9 mouse cellular contexts compared by ENCODE assay signal in the genomic region with DNA sequence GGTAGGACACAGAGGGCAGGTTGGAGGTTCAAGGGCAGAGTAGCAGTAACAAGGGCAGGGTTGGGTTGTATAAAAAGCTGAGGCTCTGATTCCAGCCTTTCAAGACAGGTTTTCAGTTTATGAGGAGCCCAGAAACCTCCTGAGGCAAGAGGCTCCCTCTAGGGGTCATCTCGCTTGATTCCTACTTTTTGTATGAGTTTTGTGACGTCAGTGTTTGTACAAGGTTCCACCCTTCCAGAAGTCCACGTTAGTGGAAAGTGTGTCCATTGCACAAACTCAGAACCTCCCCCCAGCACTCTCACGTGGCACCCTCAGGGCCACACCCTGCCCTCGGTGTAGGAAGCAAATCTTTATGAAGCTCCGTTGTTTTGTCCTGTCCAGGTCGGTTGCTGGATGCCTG. TPM values are rescaled to one million over a fixed set of nuclear protein-coding genes. Genes with fewer than 3 reads are reported as not detected.
DNase-seq lines count a peak whose midpoint lies in the region; ATAC-seq lines count a peak whose summit lies in the region.
"Had no signal": no experiment of that assay in that cellular context is flagged by ENCODE, and none has a peak within 500 bp of the region (broad histone marks: within the 10 kb centered on the region; RNA-seq: fewer than 3 reads in every experiment).

No protein-coding gene starts in this region.

- H3K36me3 ChIP-seq in heart, embryonic 10.5 days, result no peaks in the 10 kb centered on the region
- H3K36me3 ChIP-seq: embryonic facial prominence, embryonic 12.5 days had no signal

- no peaks in the 10 kb centered on the region for H3K9me3 ChIP-seq in heart, embryonic 10.5 days
- H3K9me3 ChIP-seq: embryonic facial prominence, embryonic 12.5 days had no signal

- peaks cover 38% of the 10 kb centered on the region for H3K4me1 ChIP-seq in heart, embryonic 10.5 days

- H3K27ac ChIP-seq in heart, embryonic 10.5 days, result peak overlapping the region; percentile 72
- H3K27ac ChIP-seq: embryonic facial prominence, embryonic 12.5 days had no signal

- no peaks in the 10 kb centered on the region for H3K27me3 ChIP-seq in heart, embryonic 10.5 days (ENCODE audit: insufficient read depth, poor library complexity, severe bottlenecking)
- H3K27me3 ChIP-seq: embryonic facial prominence, embryonic 12.5 days had no signal

- WGBS in heart, embryonic 10.5 days, result 33% methylated on average over 7 of the region's 7 CpGs

- ATAC-seq in CD4-positive, CD25-positive, alpha-beta regulatory T cell, adult 4 months, result peak; percentile 53
- ATAC-seq in megakaryocyte progenitor cell, adult 5-6 weeks (replicated peaks; ENCODE audit: poor library complexity), result peak; percentile 90

- DNase-seq in gastrocnemius, postnatal 25 days, result peak; percentile 16
- no peak for DNase-seq in gastrocnemius, adult 8-10 months (ENCODE audit: low spot score in 2 of 2)
- DNase-seq in c-Kit-positive CD71-negative TER-119-negative erythroid progenitor cells, embryonic 14.5 days (ENCODE audit: low read depth), result peak; percentile 44
- DNase-seq in heart, embryonic 10.5 days (ENCODE audit: low spot score), result no peak
- DNase-seq in kidney, postnatal 10 days, result peak; percentile 73
- no peak for DNase-seq in testis, postnatal 14 days (ENCODE audit: low spot score)

- H3K4me3 ChIP-seq in heart, embryonic 10.5 days, result no peak overlapping the region
- H3K4me3 ChIP-seq: embryonic facial prominence, embryonic 12.5 days had no signal

RNA-seq across cellular contexts. Expression of gene Tob1, which starts 14.7 kb away (rescaled TPM):
- 100 to 1,000 TPM; 136 to 169 TPM for total RNA-seq in gastrocnemius, postnatal 25 days (2021)
- total RNA-seq in gastrocnemius, adult 8-10 months (2022), result 100 to 1,000 TPM; 196 to 240 (median 221) TPM
- 1 to 10 TPM; 4.7 to 8.9 TPM for polyA plus RNA-seq in CD4-positive, CD25-positive, alpha-beta regulatory T cell, adult 4 months (2017; shearing (Covaris generic))
- polyA plus RNA-seq in heart, embryonic 10.5 days (2016; fragmentation: Nextera tagmentation; extraction: Ambion mirVana), result 18.5 and 21.7 TPM in 2 replicates
- total RNA-seq in megakaryocyte progenitor cell, adult 5-6 weeks (2015), result 8.3 and 9.4 TPM in 2 replicates
- total RNA-seq in megakaryocyte progenitor cell, adult 5-6 weeks (2017), result 3.5 and 5.2 TPM in 2 replicates

RNA-seq across cellular contexts. Expression of gene Wfikkn2, which starts 19.8 kb away (rescaled TPM):
- total RNA-seq in gastrocnemius, postnatal 25 days (2021), result 1 to 10 TPM; 4.1 to 5.8 TPM
- 10 to 100 TPM; 12.1 to 16.7 (median 13.5) TPM for total RNA-seq in gastrocnemius, adult 8-10 months (2022)
- 1 to 10 TPM in 1 of 2 experiments, under 1 TPM in 1; 0.86 to 2.4 TPM for polyA plus RNA-seq in CD4-positive, CD25-positive, alpha-beta regulatory T cell, adult 4 months (2017; shearing (Covaris generic))
- 0.59 and 1.7 TPM in 2 replicates for polyA plus RNA-seq in heart, embryonic 10.5 days (2016; fragmentation: Nextera tagmentation; extraction: Ambion mirVana)
- total RNA-seq in megakaryocyte progenitor cell, adult 5-6 weeks (2015), result 0.52 TPM in 1 of 2 replicates, not detected in the other
- total RNA-seq in megakaryocyte progenitor cell, adult 5-6 weeks (2017), result 0.21 and 0.27 TPM in 2 replicates

RNA-seq across cellular contexts. Expression of gene Gm21885, which starts 55.7 kb away (rescaled TPM):
- total RNA-seq in gastrocnemius, postnatal 25 days (2021), result not detected
- total RNA-seq in gastrocnemius, adult 8-10 months (2022), result not detected
- polyA plus RNA-seq in CD4-positive, CD25-positive, alpha-beta regulatory T cell, adult 4 months (2017; shearing (Covaris generic)), result 1 to 10 TPM in 1 of 2 experiments, not detected in 1; 1.3 TPM
- 0.18 TPM in 1 of 2 replicates, not detected in the other for polyA plus RNA-seq in heart, embryonic 10.5 days (2016; fragmentation: Nextera tagmentation; extraction: Ambion mirVana)
- not detected in 2 replicates for total RNA-seq in megakaryocyte progenitor cell, adult 5-6 weeks (2015)
- not detected in 2 replicates for total RNA-seq in megakaryocyte progenitor cell, adult 5-6 weeks (2017)
- polyA plus RNA-seq: embryonic facial prominence, embryonic 12.5 days had no signal

Comparison
In these comparisons a context has a peak if more than half of its experiments do, and no peak if none do; other contexts are left out.
1. DNase-seq: peak in gastrocnemius, postnatal 25 days (single experiment), c-Kit-positive CD71-negative TER-119-negative erythroid progenitor cells, embryonic 14.5 days (single experiment) and kidney, postnatal 10 days (single experiment); none in gastrocnemius, adult 8-10 months (0 of 2), heart, embryonic 10.5 days (single experiment) and testis, postnatal 14 days (single experiment).
2. RNA of gene Tob1, which starts 14.7 kb away (total RNA-seq): 196 to 240 TPM in gastrocnemius, adult 8-10 months and 136 to 169 TPM in gastrocnemius, postnatal 25 days; 3.5 to 9.4 TPM in megakaryocyte progenitor cell, adult 5-6 weeks; every median in the first group is over 10 times any median in the second.